7 mouse cellular contexts compared by ENCODE assay signal in genomic region chr11:100297801-100298200, GRCm38 (mm10). TPM values are rescaled to one million over a fixed set of nuclear protein-coding genes. Genes with fewer than 3 reads are reported as not detected.
DNase-seq lines count a peak whose midpoint lies in the region; ATAC-seq lines count a peak whose summit lies in the region.

No protein-coding gene starts in this region.

- no peak overlapping the region for H3K27ac ChIP-seq in hindbrain, embryonic 13.5 days
- no peak overlapping the region for H3K27ac ChIP-seq in midbrain, embryonic 11.5 days (ENCODE audit: low read depth, low read length)

- H3K4me2 ChIP-seq in hindbrain, embryonic 13.5 days = peak overlapping the region; percentile 44
- H3K4me2 ChIP-seq in midbrain, embryonic 11.5 days = no peak overlapping the region

- H3K9ac ChIP-seq in hindbrain, embryonic 13.5 days = no peak overlapping the region; the same call in 1 of the 2 replicates
- H3K9ac ChIP-seq in midbrain, embryonic 11.5 days (ENCODE audit: low read length) = no peak overlapping the region

- ATAC-seq in hindbrain, embryonic 13.5 days (ENCODE audit: low FRiP score) = no peak
- no peak for ATAC-seq in midbrain, embryonic 11.5 days (ENCODE audit: low FRiP score)
- ATAC-seq in activated CD4-positive, CD25-positive, alpha-beta regulatory T cell, adult 4 months = no peak

- H3K4me3 ChIP-seq in hindbrain, embryonic 13.5 days = peak overlapping the region; percentile 7; the same call in 1 of the 2 replicates
- H3K4me3 ChIP-seq in midbrain, embryonic 11.5 days (ENCODE audit: low read depth, low read length) = no peak overlapping the region

- no peaks in the 10 kb centered on the region for H3K9me3 ChIP-seq in hindbrain, embryonic 13.5 days
- no peaks in the 10 kb centered on the region for H3K9me3 ChIP-seq in midbrain, embryonic 11.5 days (ENCODE audit: control insufficient read depth, low read length)

- intact Hi-C loops in left cerebral cortex, postnatal 4 days (cut with DNase I) = loop anchor here (5.0 kb wide), 1 partner anchor 836 kb away; no protein-coding TSS in a partner anchor

- 0 out of 2 replicates have a peak, but pooled peaks cover 7% of the 10 kb centered on the region for H3K27me3 ChIP-seq in hindbrain, embryonic 13.5 days
- no peaks in the 10 kb centered on the region for H3K27me3 ChIP-seq in midbrain, embryonic 11.5 days (ENCODE audit: control insufficient read depth, insufficient read depth, low read length)

- peaks cover 11% of the 10 kb centered on the region; the same call in 1 of the 2 replicates for H3K4me1 ChIP-seq in hindbrain, embryonic 13.5 days (replicated peaks)
- H3K4me1 ChIP-seq in midbrain, embryonic 11.5 days (ENCODE audit: control insufficient read depth, insufficient read depth, low read length) = no peaks in the 10 kb centered on the region

- WGBS in hindbrain, embryonic 13.5 days = 37% methylated on average over 5 of the region's 5 CpGs
- WGBS in midbrain, embryonic 11.5 days = 42% methylated on average over 5 of the region's 5 CpGs

- peak; percentile 56 for DNase-seq in retina, embryonic 14.5 days (ENCODE audit: low spot score)
- no peak for DNase-seq in retina, postnatal 1 day
- DNase-seq in c-Kit-positive CD71-positive TER-119-positive erythroid progenitor cells, embryonic 14.5 days (ENCODE audit: low spot score) = peak; percentile 39
- peak; percentile 87 for DNase-seq in midbrain, embryonic 11.5 days (ENCODE audit: low spot score, missing footprints)
- no peak for DNase-seq in left cerebral cortex, postnatal 4 days

- H3K36me3 ChIP-seq in hindbrain, embryonic 13.5 days = no peaks in the 10 kb centered on the region
- no peaks in the 10 kb centered on the region for H3K36me3 ChIP-seq in midbrain, embryonic 11.5 days (ENCODE audit: control insufficient read depth, insufficient read depth, low read length)

RNA-seq across cellular contexts. Expression of gene Eif1, which starts 21.9 kb away (rescaled TPM):
- 1,398 and 1,436 TPM in 2 replicates for polyA plus RNA-seq in hindbrain, embryonic 13.5 days (2015; fragmentation: Nextera tagmentation; extraction: Ambion mirVana)
- polyA plus RNA-seq in midbrain, embryonic 11.5 days (2014; fragmentation: Nextera tagmentation; extraction: Ambion mirVana) = 1,701 and 1,853 TPM in 2 replicates
- 1,000 to 10,000 TPM; 1,765 to 2,357 TPM for polyA plus RNA-seq in activated CD4-positive, CD25-positive, alpha-beta regulatory T cell, adult 4 months (2017; shearing (Covaris generic))
- total RNA-seq in left cerebral cortex, postnatal 4 days (2021) = 100 to 1,000 TPM; 642 to 677 TPM

RNA-seq across cellular contexts. Expression of gene Krt42, which starts 28.1 kb away (rescaled TPM):
- not detected in 2 replicates for polyA plus RNA-seq in hindbrain, embryonic 13.5 days (2015; fragmentation: Nextera tagmentation; extraction: Ambion mirVana)
- not detected in 2 replicates for polyA plus RNA-seq in midbrain, embryonic 11.5 days (2014; fragmentation: Nextera tagmentation; extraction: Ambion mirVana)
- polyA plus RNA-seq in activated CD4-positive, CD25-positive, alpha-beta regulatory T cell, adult 4 months (2017; shearing (Covaris generic)) = not detected
- total RNA-seq in left cerebral cortex, postnatal 4 days (2021) = not detected

RNA-seq across cellular contexts. Expression of gene Gast, which starts 36.4 kb away (rescaled TPM):
- polyA plus RNA-seq in hindbrain, embryonic 13.5 days (2015; fragmentation: Nextera tagmentation; extraction: Ambion mirVana) = 0.66 and 1.7 TPM in 2 replicates
- 0.68 and 0.79 TPM in 2 replicates for polyA plus RNA-seq in midbrain, embryonic 11.5 days (2014; fragmentation: Nextera tagmentation; extraction: Ambion mirVana)
- not detected for polyA plus RNA-seq in activated CD4-positive, CD25-positive, alpha-beta regulatory T cell, adult 4 months (2017; shearing (Covaris generic))
- not detected for total RNA-seq in left cerebral cortex, postnatal 4 days (2021)

RNA-seq across cellular contexts. Expression of gene Krt17, which starts 37.0 kb away (rescaled TPM):
- 0.17 TPM in 1 of 2 replicates, not detected in the other for polyA plus RNA-seq in hindbrain, embryonic 13.5 days (2015; fragmentation: Nextera tagmentation; extraction: Ambion mirVana)
- polyA plus RNA-seq in midbrain, embryonic 11.5 days (2014; fragmentation: Nextera tagmentation; extraction: Ambion mirVana) = 0.21 TPM in 1 of 2 replicates, not detected in the other
- polyA plus RNA-seq in activated CD4-positive, CD25-positive, alpha-beta regulatory T cell, adult 4 months (2017; shearing (Covaris generic)) = 1 to 10 TPM in 1 of 2 experiments, under 1 TPM in 1; 0.99 to 1.1 TPM
- not detected for total RNA-seq in left cerebral cortex, postnatal 4 days (2021)

RNA-seq across cellular contexts. Expression of gene Krt16, which starts 49.1 kb away (rescaled TPM):
- polyA plus RNA-seq in hindbrain, embryonic 13.5 days (2015; fragmentation: Nextera tagmentation; extraction: Ambion mirVana) = not detected in 2 replicates
- not detected in 2 replicates for polyA plus RNA-seq in midbrain, embryonic 11.5 days (2014; fragmentation: Nextera tagmentation; extraction: Ambion mirVana)
- not detected for polyA plus RNA-seq in activated CD4-positive, CD25-positive, alpha-beta regulatory T cell, adult 4 months (2017; shearing (Covaris generic))
- total RNA-seq in left cerebral cortex, postnatal 4 days (2021) = not detected

Comparison
In these comparisons a context has a peak if more than half of its experiments do, and no peak if none do; other contexts are left out.
1. DNase-seq: peak in retina, embryonic 14.5 days (single experiment), c-Kit-positive CD71-positive TER-119-positive erythroid progenitor cells, embryonic 14.5 days (single experiment) and midbrain, embryonic 11.5 days (single experiment); none in retina, postnatal 1 day (single experiment) and left cerebral cortex, postnatal 4 days (single experiment).